Mouse (Mus musculus): ENCODE data around the gene Sh3bp2. TPM values are rescaled to one million over a fixed set of nuclear protein-coding genes. Genes with fewer than 3 reads are reported as not detected.

Sh3bp2 gene
- 12.0 TPM for polyA plus RNA-seq (2017; shearing (Covaris generic))

DNA sequence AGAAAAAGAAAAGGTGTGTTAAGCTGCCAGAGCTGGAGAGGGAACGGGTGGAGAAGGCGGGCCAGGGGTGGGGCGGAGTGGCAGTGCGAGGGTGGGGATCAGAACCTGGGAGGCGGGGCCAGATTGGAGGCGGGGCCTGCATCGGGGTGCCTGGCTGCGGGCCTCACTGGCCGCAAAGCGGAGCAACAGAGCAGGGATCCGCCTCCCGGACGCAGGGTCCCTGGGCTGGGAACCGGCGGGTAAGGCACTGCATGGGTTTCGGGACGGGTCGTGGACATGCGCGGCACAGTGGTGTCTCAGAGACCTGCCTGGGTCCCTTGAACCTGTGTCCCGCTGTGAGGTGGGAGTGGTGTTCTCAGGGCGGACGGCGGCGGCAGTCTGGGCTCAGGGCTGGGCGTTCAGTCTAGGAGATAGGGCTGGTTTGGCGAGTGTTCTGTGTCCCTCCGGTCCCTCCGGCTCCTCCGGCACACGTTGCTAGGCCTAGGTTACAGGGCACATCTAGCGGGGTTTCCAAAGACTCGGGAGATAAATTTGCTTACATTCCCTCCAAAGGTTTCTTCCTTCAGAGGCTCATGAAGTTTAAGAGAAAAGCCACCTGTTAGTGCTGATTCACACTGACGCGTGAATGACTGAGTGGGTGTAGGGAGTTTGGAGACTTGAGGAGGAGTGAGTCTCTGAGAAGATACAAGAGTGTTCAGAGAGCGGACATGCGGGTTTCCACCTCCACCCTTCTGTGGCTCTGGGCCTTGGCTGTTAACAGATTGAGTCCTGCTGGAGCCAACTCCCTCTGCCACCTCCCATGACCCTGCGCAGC is at the start of gene Sh3bp2:
Gene Sh3bp2 (plus strand): TSS at position 176 of the 814 bp plus-strand sequence.

DNA sequence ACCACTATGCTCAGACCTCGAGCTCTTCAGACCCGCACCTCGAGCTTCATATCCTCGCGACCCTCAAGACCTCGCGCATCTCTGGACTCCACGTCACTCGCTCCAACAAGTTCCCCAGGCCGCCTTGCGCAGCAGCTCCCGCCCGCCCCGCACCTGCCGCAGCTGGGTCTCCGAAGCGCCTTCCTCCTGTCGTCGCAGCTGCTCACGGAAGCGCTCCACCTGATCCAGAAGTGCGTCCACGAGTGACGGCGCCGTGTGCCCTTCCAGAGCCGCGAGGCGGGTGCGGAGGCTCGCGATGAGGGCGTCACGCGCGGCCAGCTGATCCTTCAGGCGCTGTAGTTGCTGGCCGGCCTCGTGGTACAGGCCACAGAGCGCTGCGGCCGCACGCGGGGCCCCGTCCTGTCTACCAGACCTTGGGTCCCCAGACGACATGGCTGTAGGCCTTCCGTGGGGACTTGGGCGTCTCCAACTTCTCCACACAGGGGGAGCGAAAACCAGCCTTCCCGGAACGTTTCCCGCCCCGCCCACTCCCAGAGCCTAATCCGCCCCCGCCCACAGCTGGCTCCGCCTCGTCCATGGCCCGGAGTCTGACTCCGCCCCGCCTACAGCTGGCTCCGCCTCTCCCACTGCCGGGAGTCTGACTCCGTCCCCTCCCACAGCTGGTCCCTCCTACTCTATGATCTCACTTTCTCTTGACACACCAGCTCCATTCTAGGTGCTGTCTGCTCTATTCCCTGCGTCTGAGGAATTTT is 12.0 kb upstream of the Sh3bp2 start, which contains the start of gene Tnip2:
Gene Tnip2 (minus strand): TSS at position 526 of the 752 bp plus-strand sequence.

DNA sequence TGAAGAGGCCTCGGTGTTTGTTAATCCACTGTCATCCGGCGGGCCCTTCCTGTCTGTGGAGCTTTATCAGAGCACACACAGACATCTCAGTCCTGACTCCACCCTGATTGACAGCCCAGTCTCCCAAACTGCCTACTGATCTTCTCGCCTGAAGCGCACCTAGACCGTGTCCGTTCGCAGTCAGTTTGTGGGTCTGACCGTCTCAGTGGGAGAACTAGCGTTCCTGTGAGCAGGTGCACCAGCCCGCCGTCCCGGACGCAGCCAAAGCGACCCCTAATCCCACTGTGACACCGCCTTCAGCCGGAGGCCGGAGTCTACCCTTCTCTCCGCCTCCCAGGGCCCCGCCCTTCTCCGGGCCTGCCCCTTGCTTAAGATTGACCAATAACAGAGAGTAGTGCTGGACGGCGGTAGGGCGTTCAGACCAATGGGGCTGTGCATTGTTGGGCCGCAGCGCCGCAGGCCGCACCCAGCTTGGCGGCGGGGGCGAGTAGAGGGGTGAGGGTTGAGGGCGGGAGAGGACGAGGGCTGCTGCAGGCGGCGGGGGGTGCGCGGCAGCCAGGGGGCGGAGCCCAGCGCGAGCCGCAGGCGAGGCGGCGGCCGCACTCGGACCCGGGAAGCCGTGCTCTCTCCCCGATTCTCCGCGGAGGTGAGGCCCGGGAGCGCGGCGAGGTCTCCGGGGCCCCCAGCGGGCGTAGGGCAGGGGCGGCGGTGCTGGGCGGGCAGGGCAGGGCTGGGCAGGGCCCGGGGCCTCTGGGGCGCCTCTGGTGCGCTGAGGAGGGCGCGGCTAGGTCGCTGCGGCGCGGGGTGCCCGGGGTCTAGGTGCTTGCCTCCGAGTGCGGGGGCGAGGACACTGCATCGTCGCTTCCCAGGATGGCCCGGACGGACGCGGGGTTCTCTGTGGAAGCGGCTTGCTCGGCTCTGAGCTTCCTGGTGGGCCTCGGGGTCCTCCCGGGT is 47.9 kb downstream of the Sh3bp2 start, which contains the start of gene Add1:
Gene Add1 (plus strand): TSS at position 397 of the 954 bp plus-strand sequence.

Other genes starting within 250 kb of the Sh3bp2 start
- 3.3 TPM for gene Zfyve28, start 237.4 kb upstream of the Sh3bp2 start, polyA plus RNA-seq (2017; shearing (Covaris generic))
- not detected for gene Cfap99, start 237.2 kb upstream of the Sh3bp2 start, polyA plus RNA-seq (2017; shearing (Covaris generic))
- gene Rnf4, start 189.5 kb upstream of the Sh3bp2 start, polyA plus RNA-seq (2017; shearing (Covaris generic)) = 180 TPM
- gene Fam193a, start 155.9 kb upstream of the Sh3bp2 start, polyA plus RNA-seq (2017; shearing (Covaris generic)) = 7.0 TPM
- 38.9 TPM for gene Tnip2, start 11.8 kb upstream of the Sh3bp2 start, polyA plus RNA-seq (2017; shearing (Covaris generic))
- gene Add1, start 47.8 kb downstream of the Sh3bp2 start, polyA plus RNA-seq (2017; shearing (Covaris generic)) = 241 TPM
- 107 TPM for gene Mfsd10, start 111.4 kb downstream of the Sh3bp2 start, polyA plus RNA-seq (2017; shearing (Covaris generic))
- gene Nop14, start 134.3 kb downstream of the Sh3bp2 start, polyA plus RNA-seq (2017; shearing (Covaris generic)) = 52.1 TPM
- gene Grk4, start 134.5 kb downstream of the Sh3bp2 start, polyA plus RNA-seq (2017; shearing (Covaris generic)) = 8.0 TPM
- 8.9 TPM for gene Htt, start 235.9 kb downstream of the Sh3bp2 start, polyA plus RNA-seq (2017; shearing (Covaris generic))

All from inflammation-experienced regulatory T-cells, adult 16 weeks (primary cell).